Mouse (Mus musculus) macrophage (primary cell): ENCODE measurements around the gene Zfp60. TPM values are rescaled to one million over a fixed set of nuclear protein-coding genes. Genes with fewer than 3 reads are reported as not detected.
A peak's percentile ranks its signal among the peaks of the same experiment; 100 is the strongest.

Source experiments
- H3K27ac ChIP-seq: fragments of 350-480 bp; formaldehyde crosslinking; 2 replicates; pipeline ENCODE4 v1.9.0; 2021
- H3K36me3 ChIP-seq: fragments of 350-480 bp; formaldehyde crosslinking; 2 replicates; pipeline ENCODE4 v1.9.0; 2021; ENCODE audit errors: inconsistent target
- H3K4me3 ChIP-seq: fragments of 350-480 bp; formaldehyde crosslinking; 2 replicates; pipeline ENCODE4 v1.9.0; 2021; ENCODE audit errors: inconsistent target
- H3K79me2 ChIP-seq: fragments of 350-480 bp; formaldehyde crosslinking; 2 replicates; pipeline ENCODE4 v1.9.0; 2021; ENCODE audit errors: inconsistent target
- WGBS: methylation state at CpG from one replicate; pipeline ENCODE4 v1.1.7; 2026; ENCODE audit warnings: inconsistent platforms; ENCODE audit not compliant: missing documents; 5-methylcytosine and 5-hydroxymethylcytosine counted together
- polyA plus RNA-seq: library from polyadenylated mRNA; stranded (reverse); fragments of 250-400 nt; gene quantifications from 3 replicates; pipeline ENCODE4 v1.2.4, GENCODE M21; 2018; ENCODE audit warnings: inconsistent platforms
- total RNA-seq, 78 experiments: library from RNA; depleted of rRNA; stranded (reverse); fragments of 250-400 nt; gene quantifications; 1 replicate in 9 of 78; 2 replicates in 24 of 78; 3 replicates in 43 of 78; 4 replicates in 2 of 78; pipeline ENCODE4 v1.2.4; 2018; ENCODE audit warnings: inconsistent platforms in 56 of 78

Gene Zfp60
- 10 to 100 TPM in 15 of 26 experiments, 1 to 10 TPM in 11; 2.3 to 46.6 (median 14.7) TPM for total RNA-seq (2018; cell fraction: chromatin; rRNA removed)
- total RNA-seq (2018; cell fraction: cytosol; rRNA removed): 1 to 10 TPM in 21 of 26 experiments, under 1 TPM in 5; 0.37 to 5.5 (median 2.9) TPM
- total RNA-seq (2018; cell fraction: nucleus; rRNA removed): 10 to 100 TPM in 8 of 26 experiments, 1 to 10 TPM in 17, under 1 TPM in 1; 0.93 to 20.1 (median 4.4) TPM
- polyA plus RNA-seq: 3.8 to 3.9 TPM (median 3.8 TPM) in 3 replicates

- peak within 1 kb of the TSS; percentile 46 for H3K27ac ChIP-seq
- H3K79me2 ChIP-seq: peaks cover 46% of the 10 kb centered on the region
- WGBS: under 1% methylated on average over 35 of the region's 35 CpGs
- peak within 1 kb of the TSS; percentile 72 for H3K4me3 ChIP-seq
- no peaks in the 10 kb centered on the region for H3K36me3 ChIP-seq
These were observed at the start of gene Zfp60 for GRCm38 (mm10) chr7:27731281-27731883. TSS of gene Zfp60 (plus strand) at chr7:27731389.

- Histone ChIP-seq H3K79me2 (no peaks in the 10 kb centered on the region), H3K36me3 (no peaks in the 10 kb centered on the region), H3K27ac (no peak overlapping the region), H3K4me3 (no peak overlapping the region)
- WGBS: 11% methylated on average over 2 of the region's 2 CpGs
These were observed 48.0 kb upstream of the Zfp60 start for GRCm38 (mm10) chr7:27683218-27683617.

DNA sequence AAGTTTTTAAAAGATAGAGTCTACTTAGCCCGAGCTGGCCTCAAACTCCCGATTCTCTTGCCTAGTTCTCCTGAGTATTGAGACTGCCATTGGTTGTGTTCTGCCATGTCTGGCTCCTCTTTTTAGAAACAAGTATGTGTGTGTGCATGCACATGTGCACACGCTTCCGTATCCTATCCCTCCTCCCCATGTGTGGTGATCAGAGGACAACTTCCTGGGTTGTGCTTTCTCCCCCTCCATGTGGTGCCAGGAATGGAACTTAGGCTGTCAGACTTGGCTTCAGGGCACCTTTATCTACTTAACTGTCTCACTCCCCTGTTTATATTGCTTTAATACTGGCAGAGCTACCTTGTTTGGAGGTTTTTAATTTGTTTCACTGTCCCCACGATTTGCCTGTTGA is 46.0 kb upstream of the Zfp60 start:
- Histone ChIP-seq H3K79me2 (no peaks in the 10 kb centered on the region), H3K4me3 (no peak overlapping the region), H3K36me3 (no peaks in the 10 kb centered on the region), H3K27ac (no peak overlapping the region)
- WGBS: 50% methylated on average over 5 of the region's 5 CpGs

- Histone ChIP-seq H3K36me3 (no peaks in the 10 kb centered on the region), H3K79me2 (no peaks in the 10 kb centered on the region), H3K4me3 (no peak overlapping the region), H3K27ac (no peak overlapping the region)
- 7% methylated on average over 4 of the region's 6 CpGs for WGBS
These were observed 45.5 kb upstream of the Zfp60 start for GRCm38 (mm10) chr7:27685681-27686080.

GRCm38 (mm10) chr7:27687043-27687442 is 44.1 kb upstream of the Zfp60 start:
- H3K36me3 ChIP-seq: no peaks in the 10 kb centered on the region
- no peaks in the 10 kb centered on the region for H3K79me2 ChIP-seq
- H3K27ac ChIP-seq: no peak overlapping the region
- no peak overlapping the region for H3K4me3 ChIP-seq
- 100% methylated on average over 1 of the region's 1 CpGs for WGBS

DNA sequence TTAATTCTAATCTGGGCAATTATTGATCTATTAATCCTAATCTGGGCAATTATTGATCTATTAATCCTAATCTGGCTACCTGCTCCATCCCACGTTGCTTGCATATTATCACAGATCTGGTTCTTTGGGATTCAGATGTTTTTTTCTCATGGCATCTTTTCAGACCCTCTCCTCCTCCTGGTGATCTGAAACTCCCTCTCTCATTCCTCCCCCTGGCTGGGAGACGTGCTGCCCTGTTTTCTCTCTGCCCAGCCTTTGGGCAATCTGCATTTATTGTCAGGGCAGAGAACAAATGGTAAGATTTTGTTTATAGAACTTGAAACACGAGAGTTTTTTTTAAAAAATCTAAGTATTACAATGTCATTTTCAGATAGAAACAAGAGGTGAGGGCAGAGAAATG is 43.4 kb upstream of the Zfp60 start:
- no peak overlapping the region for H3K4me3 ChIP-seq
- WGBS: 80% methylated on average over 3 of the region's 3 CpGs
- H3K36me3 ChIP-seq: no peaks in the 10 kb centered on the region
- H3K27ac ChIP-seq: no peak overlapping the region
- no peaks in the 10 kb centered on the region for H3K79me2 ChIP-seq

DNA sequence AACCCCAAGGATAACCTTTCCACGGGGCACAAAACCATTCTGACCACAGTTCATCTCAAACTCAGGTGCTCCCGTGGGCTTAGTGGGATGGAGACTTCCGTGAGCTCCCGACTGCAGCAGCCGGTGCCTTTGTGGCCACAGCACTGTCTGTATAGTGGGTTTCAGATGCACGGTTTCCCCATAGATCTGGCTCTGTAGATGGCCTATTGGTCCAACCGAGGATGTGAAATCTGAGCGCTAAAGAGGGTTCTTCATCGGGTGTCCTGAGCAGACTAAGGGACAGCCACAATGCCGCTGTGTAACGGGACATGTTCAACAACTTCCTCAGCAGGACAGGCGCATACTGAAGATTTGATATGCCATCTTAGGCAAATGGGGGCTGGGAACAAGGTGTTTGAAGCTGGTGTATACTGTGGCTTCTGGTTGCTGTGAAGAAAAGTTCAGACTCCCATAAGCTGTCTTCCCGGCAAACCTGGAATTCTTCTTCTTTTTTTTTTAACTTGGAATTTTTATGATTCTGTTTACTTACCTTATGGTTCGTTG is 42.9 kb upstream of the Zfp60 start:
- no peak overlapping the region; the same call in 1 of the 2 replicates for H3K27ac ChIP-seq
- H3K4me3 ChIP-seq: peak overlapping the region; percentile 48
- H3K36me3 ChIP-seq: no peaks in the 10 kb centered on the region
- H3K79me2 ChIP-seq: no peaks in the 10 kb centered on the region
- WGBS: 23% methylated on average over 14 of the region's 14 CpGs

DNA sequence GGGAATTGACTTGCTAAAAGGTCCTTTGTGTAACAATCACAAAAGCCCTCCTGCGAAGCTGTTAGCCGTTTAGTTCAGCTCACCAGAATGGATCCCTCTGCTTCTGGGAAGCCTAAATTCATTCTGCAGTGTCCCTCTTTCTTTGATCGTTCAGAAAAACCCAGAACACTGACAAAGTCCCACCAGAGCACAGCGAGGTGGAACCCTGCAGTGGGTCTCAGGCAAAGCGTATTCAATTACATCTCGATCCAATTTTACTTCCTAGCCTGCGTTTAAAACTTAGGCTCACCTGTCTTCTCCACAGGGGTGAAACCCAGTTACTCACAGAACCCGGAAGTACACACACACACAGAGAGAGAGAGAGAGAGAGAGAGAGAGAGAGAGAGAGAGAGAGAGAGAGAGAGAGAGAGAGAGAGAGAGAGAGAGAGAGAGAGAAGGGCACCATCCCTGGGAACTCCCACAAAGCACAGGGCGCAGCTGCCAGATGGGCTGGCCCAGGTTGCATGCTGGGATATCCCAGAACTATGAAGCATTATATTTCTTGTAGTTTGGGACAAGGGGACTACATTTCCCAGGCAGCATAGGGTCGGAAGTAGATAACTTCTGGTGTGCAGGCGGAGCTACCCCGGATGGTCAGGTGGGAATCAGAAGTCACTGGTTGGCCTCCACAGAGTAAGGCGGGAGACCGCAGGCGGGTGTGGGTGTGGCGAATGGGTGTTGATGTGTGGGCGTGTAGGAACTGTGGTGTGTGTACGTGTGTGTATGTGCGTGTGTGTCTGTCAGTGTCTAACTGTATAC is 42.2 kb upstream of the Zfp60 start, which contains the start of gene Zfp607b:
Gene Zfp607b (plus strand): TSS at position 526 of the 798 bp plus-strand sequence.
- H3K4me3 ChIP-seq: peak within 1 kb of the TSS; percentile 48
- no peak within 1 kb of the TSS; the same call in 1 of the 2 replicates for H3K27ac ChIP-seq
- H3K36me3 ChIP-seq: no peaks in the 10 kb centered on the region
- no peaks in the 10 kb centered on the region for H3K79me2 ChIP-seq
- 1% methylated on average over 19 of the region's 19 CpGs for WGBS

- Histone ChIP-seq H3K79me2 (no peaks in the 10 kb centered on the region), H3K4me3 (no peak overlapping the region), H3K36me3 (no peaks in the 10 kb centered on the region), H3K27ac (no peak overlapping the region)
- WGBS: 54% methylated on average over 5 of the region's 5 CpGs
These were observed 40.1 kb upstream of the Zfp60 start for GRCm38 (mm10) chr7:27691076-27691475.

DNA sequence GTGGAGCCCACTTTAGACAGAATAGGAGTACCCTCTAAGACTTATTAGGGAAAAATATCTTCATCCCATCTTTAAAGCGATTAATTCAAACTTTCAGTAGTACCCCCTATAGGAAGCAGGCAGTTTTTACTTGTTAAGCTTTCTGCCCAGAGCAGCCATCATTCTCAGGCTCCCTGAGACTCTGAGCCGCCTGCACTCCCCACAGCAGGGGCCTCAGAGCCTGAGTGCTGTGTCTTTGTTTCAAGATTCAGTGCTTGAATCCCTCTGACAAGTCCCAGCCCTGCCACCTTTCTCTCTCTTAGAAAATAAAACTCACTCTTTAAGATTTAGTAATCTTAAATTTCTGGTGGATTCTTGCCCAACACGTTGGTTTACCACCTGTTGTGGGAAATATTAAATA is 34.5 kb upstream of the Zfp60 start:
- WGBS: 89% methylated on average over 3 of the region's 3 CpGs
- H3K79me2 ChIP-seq: no peaks in the 10 kb centered on the region
- H3K4me3 ChIP-seq: no peak overlapping the region

DNA sequence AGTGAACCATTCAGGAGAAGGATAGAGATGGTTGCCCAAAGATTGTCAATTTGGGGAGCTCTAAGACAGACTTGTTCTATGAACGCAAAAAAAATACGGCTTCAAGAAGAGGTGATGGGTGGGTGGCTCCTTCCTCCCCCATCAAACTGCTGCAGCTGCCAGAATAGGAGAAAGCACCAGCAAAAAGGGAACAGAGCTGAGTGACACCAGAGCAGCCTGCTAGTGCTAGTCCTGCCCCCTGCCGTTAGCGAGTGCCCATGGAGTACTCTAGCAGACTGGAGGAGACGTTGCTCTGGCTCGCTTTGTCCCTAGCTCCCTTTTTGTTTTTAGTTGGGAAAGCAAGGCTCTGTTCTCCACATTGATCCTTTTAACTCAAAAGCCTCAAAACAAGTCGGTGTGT is 20.8 kb upstream of the Zfp60 start:
- WGBS: 91% methylated on average over 7 of the region's 7 CpGs
- no peak overlapping the region for H3K4me3 ChIP-seq
- no peak overlapping the region for H3K27ac ChIP-seq
- H3K36me3 ChIP-seq: no peaks in the 10 kb centered on the region
- H3K79me2 ChIP-seq: no peaks in the 10 kb centered on the region

More for the DNA sequence above, 34.5 kb upstream of the Zfp60 start:
- H3K36me3 ChIP-seq: no peaks in the 10 kb centered on the region
- H3K27ac ChIP-seq: no peak overlapping the region

DNA sequence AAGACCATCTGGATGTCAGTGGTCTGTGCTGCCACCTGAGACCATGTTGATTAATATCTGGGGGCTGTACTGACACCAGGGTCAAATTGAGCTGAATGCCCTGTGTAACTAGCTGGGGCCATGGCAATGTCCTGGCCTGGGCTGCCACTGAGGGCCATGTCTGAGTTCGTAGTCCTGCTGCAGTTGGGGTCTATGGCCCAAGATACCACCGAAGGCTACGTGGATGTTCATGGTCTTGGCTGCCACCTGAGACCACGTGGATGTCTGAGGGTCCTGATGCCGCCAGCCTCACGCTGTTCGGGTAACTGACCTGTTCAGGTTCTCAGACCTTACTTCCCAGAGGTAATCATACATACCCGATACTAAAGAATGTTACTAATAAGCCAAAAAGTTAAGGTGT is 9.2 kb upstream of the Zfp60 start:
- WGBS: 92% methylated on average over 8 of the region's 8 CpGs
- no peak overlapping the region for H3K4me3 ChIP-seq
- no peaks in the 10 kb centered on the region for H3K79me2 ChIP-seq
- H3K36me3 ChIP-seq: no peaks in the 10 kb centered on the region
- no peak overlapping the region for H3K27ac ChIP-seq

DNA sequence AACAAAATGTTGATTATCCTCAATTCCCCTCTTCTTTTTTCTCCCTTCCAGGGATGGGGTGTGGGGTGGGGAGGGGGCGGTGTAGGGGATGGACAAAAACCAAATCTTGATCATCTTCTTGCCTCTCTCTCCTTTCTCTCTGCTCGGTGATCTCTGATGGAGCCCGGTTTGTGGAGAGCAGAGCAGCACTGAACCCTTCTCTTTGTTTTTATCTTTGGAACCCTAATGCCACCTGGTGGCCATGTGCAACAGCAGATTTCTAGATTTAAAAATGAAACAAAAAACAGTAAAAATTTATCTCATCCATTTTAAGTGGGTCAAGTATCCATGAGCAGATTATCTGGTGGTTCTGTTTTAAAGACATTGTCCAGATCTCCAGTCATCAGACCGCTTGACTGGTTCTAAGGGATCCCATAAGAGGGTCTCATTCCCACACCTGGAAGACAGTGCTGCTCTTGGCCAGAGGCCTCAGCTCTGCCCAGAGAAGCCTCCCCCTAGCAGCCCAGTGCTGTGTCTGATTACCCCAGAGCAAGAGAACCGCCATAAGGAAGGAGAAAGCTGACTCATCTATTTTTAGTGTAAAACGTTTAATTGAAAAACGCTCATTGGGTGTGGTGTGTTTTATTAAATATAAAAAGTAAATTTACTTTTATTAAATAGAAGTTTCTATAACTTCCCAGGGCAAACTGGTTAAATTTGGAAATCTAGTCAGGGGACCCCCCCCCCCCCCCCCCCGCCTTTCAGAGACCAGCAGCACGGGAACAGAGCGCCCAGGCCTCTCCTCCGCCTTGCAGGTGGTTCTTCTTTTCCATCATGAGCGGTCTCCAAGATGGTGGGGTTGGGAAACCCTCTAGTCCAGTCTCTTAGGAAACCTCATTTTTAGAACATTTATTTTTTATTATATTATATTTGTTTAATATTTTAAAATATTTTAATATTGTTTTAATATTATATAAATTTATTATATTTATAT is 5.3 kb upstream of the Zfp60 start:
- 32% methylated on average over 9 of the region's 12 CpGs for WGBS
- H3K4me3 ChIP-seq: no peak overlapping the region
- no peaks in the 10 kb centered on the region for H3K79me2 ChIP-seq
- H3K27ac ChIP-seq: no peak overlapping the region
- no peaks in the 10 kb centered on the region for H3K36me3 ChIP-seq

GRCm38 (mm10) chr7:27727471-27727870 is 3.7 kb upstream of the Zfp60 start:
- WGBS: 82% methylated on average over 2 of the region's 2 CpGs
- Histone ChIP-seq H3K36me3 (no peaks in the 10 kb centered on the region), H3K4me3 (no peak overlapping the region), H3K79me2 (peaks cover 8% of the 10 kb centered on the region), H3K27ac (no peak overlapping the region)
